ENCODE assay signal across 13 mouse cellular contexts in genomic region chr3:146607368-146607767, GRCm38 (mm10). TPM values are rescaled to one million over a fixed set of nuclear protein-coding genes. Genes with fewer than 3 reads are reported as not detected.
DNase-seq lines count a peak whose midpoint lies in the region; ATAC-seq lines count a peak whose summit lies in the region.
"Had no signal": no experiment of that assay in that cellular context is flagged by ENCODE, and none has a peak within 500 bp of the region (broad histone marks: within the 10 kb centered on the region; RNA-seq: fewer than 3 reads in every experiment).

No protein-coding gene starts in this region.

- H3K4me3 ChIP-seq in midbrain, embryonic 14.5 days (replicated peaks; ENCODE audit: low read depth, low read length): no peak overlapping the region
- H3K4me3 ChIP-seq in midbrain, embryonic 10.5 days: no peak overlapping the region
- no peak overlapping the region for H3K4me3 ChIP-seq in forebrain, embryonic 16.5 days (replicated peaks; ENCODE audit: low read length)
- H3K4me3 ChIP-seq: embryonic facial prominence, embryonic 10.5 days; limb, embryonic 12.5 days; stomach, embryonic 15.5 days had no signal

- 10% methylated on average over 1 of the region's 1 CpGs for WGBS in midbrain, embryonic 14.5 days
- whole genome bisulfite sequencing in midbrain, embryonic 10.5 days: 67% methylated on average over 1 of the region's 1 CpGs
- 3% methylated on average over 1 of the region's 1 CpGs for WGBS in forebrain, embryonic 16.5 days

- intact Hi-C loops in left cerebral cortex, postnatal 14 days (cut with DNase I): no loop called here

- H3K36me3 ChIP-seq in midbrain, embryonic 14.5 days (ENCODE audit: control insufficient read depth, insufficient read depth, low read length): no peaks in the 10 kb centered on the region
- no peaks in the 10 kb centered on the region for H3K36me3 ChIP-seq in midbrain, embryonic 10.5 days
- no peaks in the 10 kb centered on the region for H3K36me3 ChIP-seq in forebrain, embryonic 16.5 days (ENCODE audit: control insufficient read depth, insufficient read depth)
- H3K36me3 ChIP-seq: embryonic facial prominence, embryonic 10.5 days; limb, embryonic 12.5 days; stomach, embryonic 15.5 days had no signal

- no peaks in the 10 kb centered on the region for H3K27me3 ChIP-seq in midbrain, embryonic 14.5 days (ENCODE audit: control insufficient read depth, insufficient read depth, low read length)
- H3K27me3 ChIP-seq in midbrain, embryonic 10.5 days (ENCODE audit: low read depth, poor library complexity, severe bottlenecking): no peaks in the 10 kb centered on the region
- no peaks in the 10 kb centered on the region for H3K27me3 ChIP-seq in forebrain, embryonic 16.5 days (replicated peaks; ENCODE audit: control insufficient read depth, insufficient read depth, low read length)
- H3K27me3 ChIP-seq: limb, embryonic 12.5 days; stomach, embryonic 15.5 days had no signal

- H3K9ac ChIP-seq in midbrain, embryonic 14.5 days (replicated peaks; ENCODE audit: low read length): no peak overlapping the region
- H3K9ac ChIP-seq in forebrain, embryonic 16.5 days (replicated peaks; ENCODE audit: low read depth, low read length): no peak overlapping the region
- H3K9ac ChIP-seq: limb, embryonic 12.5 days; stomach, embryonic 15.5 days had no signal

- peak; percentile 70 for DNase-seq in midbrain, embryonic 14.5 days
- no peak for DNase-seq in midbrain, embryonic 10.5 days (ENCODE audit: low spot score)
- peak; percentile 73 to 86 for DNase-seq in left cerebral cortex, postnatal 14 days (ENCODE audit: low spot score in 2 of 2)
- peak; percentile 59 to 77 for DNase-seq in right cerebral cortex, postnatal 36 days (ENCODE audit: low spot score in 2 of 2)
- no peak for DNase-seq in heart, adult 8-10 months (ENCODE audit: low spot score)
- DNase-seq in natural killer cell, adult 2 months (ENCODE audit: low spot score in 2 of 2): no peak
- DNase-seq: gastrocnemius, postnatal 36 days; lung, postnatal 14 days had no signal

- peak; percentile 58; the same call in 1 of the 2 replicates for ATAC-seq in midbrain, embryonic 14.5 days (ENCODE audit: low FRiP score, low TSS enrichment)
- ATAC-seq in forebrain, embryonic 16.5 days: peak; percentile 86
- ATAC-seq: inflammation-experienced regulatory T-cells, adult 6 months had no signal

- no peaks in the 10 kb centered on the region for H3K9me3 ChIP-seq in midbrain, embryonic 14.5 days (ENCODE audit: control insufficient read depth, low read length)
- no peaks in the 10 kb centered on the region for H3K9me3 ChIP-seq in midbrain, embryonic 10.5 days (replicated peaks)
- H3K9me3 ChIP-seq in forebrain, embryonic 16.5 days (ENCODE audit: control insufficient read depth, low read length): no peaks in the 10 kb centered on the region
- H3K9me3 ChIP-seq: embryonic facial prominence, embryonic 10.5 days; limb, embryonic 12.5 days; stomach, embryonic 15.5 days had no signal

- H3K27ac ChIP-seq in midbrain, embryonic 14.5 days (replicated peaks; ENCODE audit: low read depth, low read length): no peak overlapping the region
- H3K27ac ChIP-seq in midbrain, embryonic 10.5 days (replicated peaks): no peak overlapping the region
- no peak overlapping the region for H3K27ac ChIP-seq in forebrain, embryonic 16.5 days (ENCODE audit: low read length)
- H3K27ac ChIP-seq: embryonic facial prominence, embryonic 10.5 days; limb, embryonic 12.5 days; stomach, embryonic 15.5 days had no signal

- H3K4me1 ChIP-seq in midbrain, embryonic 14.5 days (ENCODE audit: control insufficient read depth, insufficient read depth, low read length): peaks cover 8% of the 10 kb centered on the region; the same call in 1 of the 2 replicates
- peaks cover 8% of the 10 kb centered on the region for H3K4me1 ChIP-seq in midbrain, embryonic 10.5 days
- H3K4me1 ChIP-seq in forebrain, embryonic 16.5 days (replicated peaks; ENCODE audit: control insufficient read depth, insufficient read depth, low read length): peaks cover 3% of the 10 kb centered on the region; the same call in 1 of the 2 replicates
- H3K4me1 ChIP-seq: embryonic facial prominence, embryonic 10.5 days; limb, embryonic 12.5 days; stomach, embryonic 15.5 days had no signal

- H3K4me2 ChIP-seq in midbrain, embryonic 14.5 days (ENCODE audit: low read length): no peak overlapping the region
- no peak overlapping the region for H3K4me2 ChIP-seq in forebrain, embryonic 16.5 days (ENCODE audit: low read length)
- H3K4me2 ChIP-seq: limb, embryonic 12.5 days; stomach, embryonic 15.5 days had no signal

RNA-seq across cellular contexts. Expression of gene Dnase2b, which starts 8.0 kb away (rescaled TPM):
- not detected in 2 replicates for polyA plus RNA-seq in midbrain, embryonic 14.5 days (2014; fragmentation: Nextera tagmentation; extraction: Ambion mirVana)
- not detected in 2 replicates for polyA plus RNA-seq in midbrain, embryonic 10.5 days (2016; fragmentation: Nextera tagmentation; extraction: Ambion mirVana)
- not detected in 2 replicates for polyA plus RNA-seq in forebrain, embryonic 16.5 days (2015; fragmentation: Nextera tagmentation; extraction: Ambion mirVana)
- total RNA-seq in left cerebral cortex, postnatal 14 days (2021): not detected
- not detected for total RNA-seq in heart, adult 8-10 months (2022)
- total RNA-seq: gastrocnemius, postnatal 36 days had no signal
- polyA plus RNA-seq: embryonic facial prominence, embryonic 10.5 days; inflammation-experienced regulatory T-cells, adult 6 months; limb, embryonic 12.5 days had no signal

RNA-seq across cellular contexts. Expression of gene Uox, which starts 37.1 kb away (rescaled TPM):
- not detected in 2 replicates for polyA plus RNA-seq in midbrain, embryonic 14.5 days (2014; fragmentation: Nextera tagmentation; extraction: Ambion mirVana)
- not detected in 2 replicates for polyA plus RNA-seq in midbrain, embryonic 10.5 days (2016; fragmentation: Nextera tagmentation; extraction: Ambion mirVana)
- not detected in 2 replicates for polyA plus RNA-seq in forebrain, embryonic 16.5 days (2015; fragmentation: Nextera tagmentation; extraction: Ambion mirVana)
- total RNA-seq in left cerebral cortex, postnatal 14 days (2021): 1 to 10 TPM in 1 of 2 experiments, under 1 TPM in 1; 0.76 to 1.3 TPM
- not detected for total RNA-seq in heart, adult 8-10 months (2022)
- polyA plus RNA-seq: embryonic facial prominence, embryonic 10.5 days; limb, embryonic 12.5 days had no signal

RNA-seq across cellular contexts. Expression of gene 4930503B20Rik, which starts 43.7 kb away (rescaled TPM):
- polyA plus RNA-seq in midbrain, embryonic 14.5 days (2014; fragmentation: Nextera tagmentation; extraction: Ambion mirVana): not detected in 2 replicates
- not detected in 2 replicates for polyA plus RNA-seq in midbrain, embryonic 10.5 days (2016; fragmentation: Nextera tagmentation; extraction: Ambion mirVana)
- polyA plus RNA-seq in forebrain, embryonic 16.5 days (2015; fragmentation: Nextera tagmentation; extraction: Ambion mirVana): not detected in 2 replicates
- total RNA-seq in left cerebral cortex, postnatal 14 days (2021): under 1 TPM; 0.24 to 0.57 TPM
- total RNA-seq in heart, adult 8-10 months (2022): under 1 TPM in 1 of 4 experiments, not detected in 3; 0.16 TPM
- total RNA-seq: gastrocnemius, postnatal 36 days had no signal
- polyA plus RNA-seq: embryonic facial prominence, embryonic 10.5 days; inflammation-experienced regulatory T-cells, adult 6 months; limb, embryonic 12.5 days; stomach, embryonic 15.5 days had no signal

Comparison
In these comparisons a context has a peak if more than half of its experiments do, and no peak if none do; other contexts are left out.
1. DNase-seq: peak in midbrain, embryonic 14.5 days (single experiment), left cerebral cortex, postnatal 14 days (2 of 2) and right cerebral cortex, postnatal 36 days (2 of 2); none in midbrain, embryonic 10.5 days (single experiment), heart, adult 8-10 months (single experiment) and natural killer cell, adult 2 months (0 of 2).